Mouse (Mus musculus) spleen, adult 12 weeks (tissue): ENCODE results near the gene Cadm4.

Experiments
- DNase-seq: peaks from one replicate; pipeline ENCODE4 v3.0.0; 2022; ENCODE audit warnings: low spot score

The Cadm4 gene

GRCm38 (mm10) chr7:24531211-24531971 is 49.6 kb downstream of the Cadm4 start:
- DNase-seq = peak; percentile 40

- no peak for DNase-seq
Observed at GRCm38 (mm10) chr7:24533031-24533571, 51.3 kb downstream of the Cadm4 start.

GRCm38 (mm10) chr7:24533806-24534205 is 52.0 kb downstream of the Cadm4 start:
- DNase-seq = no peak

GRCm38 (mm10) chr7:24534301-24534700 is 52.5 kb downstream of the Cadm4 start:
- DNase-seq = no peak

GRCm38 (mm10) chr7:24537081-24537480 is 55.3 kb downstream of the Cadm4 start:
- no peak for DNase-seq

GRCm38 (mm10) chr7:24537591-24537990 is 55.8 kb downstream of the Cadm4 start:
- no peak for DNase-seq

GRCm38 (mm10) chr7:24538154-24538553 is 56.3 kb downstream of the Cadm4 start:
- DNase-seq = no peak

- DNase-seq = no peak
Observed at GRCm38 (mm10) chr7:24538701-24539100, 56.9 kb downstream of the Cadm4 start.

- DNase-seq = no peak
Observed at GRCm38 (mm10) chr7:24539686-24540085, 57.9 kb downstream of the Cadm4 start.

- no peak for DNase-seq
Observed at GRCm38 (mm10) chr7:24544506-24544905, 62.7 kb downstream of the Cadm4 start.

GRCm38 (mm10) chr7:24546068-24546614 is 64.3 kb downstream of the Cadm4 start, which contains the start of the genes Pinlyp and Xrcc1:
Pinlyp (minus strand) TSS chr7:24546118.
Xrcc1 (plus strand) TSS chr7:24546289.
- no peak for DNase-seq

- DNase-seq = peak; percentile 97
Observed at GRCm38 (mm10) chr7:24546634-24547389, 65.0 kb downstream of the Cadm4 start.

- DNase-seq = no peak
Observed at GRCm38 (mm10) chr7:24547534-24548036, 65.8 kb downstream of the Cadm4 start.

- no peak for DNase-seq
Observed at GRCm38 (mm10) chr7:24551985-24552759, 70.3 kb downstream of the Cadm4 start.
